Mouse (Mus musculus): Measurements from ENCODE around the gene Ckmt2. TPM values are rescaled to one million over a fixed set of nuclear protein-coding genes. Genes with fewer than 3 reads are reported as not detected.
A peak's percentile ranks its signal among the peaks of the same experiment; 100 is the strongest.

Ckmt2 gene
- total and polyA plus RNA-seq, 2 experiments from 2014 or later: 0.19 TPM; not detected in 1

- 71% methylated on average over 5 of the region's 5 CpGs for WGBS
- ATAC-seq (no peak), DNase-seq (ENCODE audit: low spot score) (no peak)
These were observed 8.2 kb upstream of the Ckmt2 start for GRCm38 (mm10) chr13:91884714-91885386.

DNA sequence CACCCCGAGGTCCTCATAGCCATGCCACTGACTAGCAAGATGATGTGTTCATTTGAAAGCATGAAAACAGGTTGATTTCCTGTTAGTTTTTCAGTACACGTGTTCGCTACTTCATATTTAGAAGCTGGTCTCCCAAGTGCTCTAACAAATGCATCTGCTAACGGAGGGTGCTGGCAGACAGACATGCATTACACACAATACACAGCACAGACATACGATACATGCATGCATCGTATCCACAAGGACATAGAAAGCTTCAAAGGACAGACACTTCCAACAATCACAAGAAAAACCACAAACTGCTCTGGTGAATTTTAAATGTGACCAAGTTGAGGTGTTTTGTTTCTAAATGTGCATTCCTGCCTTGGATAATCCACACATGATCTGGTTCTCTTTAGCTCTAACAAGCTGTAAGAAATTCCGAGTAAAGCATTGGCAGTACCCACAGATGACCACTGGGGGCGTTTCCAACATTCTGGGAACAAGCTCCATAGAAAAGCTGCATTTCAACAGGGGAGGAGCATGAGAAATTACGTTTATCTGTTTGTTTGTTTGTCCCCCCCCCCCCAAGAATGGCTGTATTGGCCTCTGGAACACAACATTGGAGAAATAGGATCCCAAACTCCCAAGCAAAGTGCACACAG is 5.3 kb upstream of the Ckmt2 start:
- Histone ChIP-seq H3K4me2 (ENCODE audit: low read depth, low read length) (no peak overlapping the region), H3K36me3 (ENCODE audit: insufficient read depth, low read length) (no peaks in the 10 kb centered on the region), H3K4me3 (ENCODE audit: low read length) (no peak overlapping the region), H3K9me3 (ENCODE audit: low read length) (no peaks in the 10 kb centered on the region), H3K27me3 (ENCODE audit: insufficient read depth, low read length) (no peaks in the 10 kb centered on the region), H3K9ac (replicated peaks; ENCODE audit: low read length) (no peak overlapping the region), H3K27ac (no peak overlapping the region), H3K4me1 (ENCODE audit: insufficient read depth, low read length) (no peaks in the 10 kb centered on the region)
- 56% methylated on average over 9 of the region's 9 CpGs for WGBS
- TF ChIP-seq CTCF (IDR thresholded peaks at IDR 0.05; ENCODE audit: low read depth): peak; percentile 84
- peak; percentile 78 for ATAC-seq
- peak; percentile 85 for DNase-seq (ENCODE audit: low spot score)

More at GRCm38 (mm10) chr13:91884714-91885386, 8.2 kb upstream of the Ckmt2 start:
- Histone ChIP-seq H3K27ac (no peak overlapping the region), H3K4me2 (ENCODE audit: low read depth, low read length) (no peak overlapping the region), H3K9ac (replicated peaks; ENCODE audit: low read length) (no peak overlapping the region), H3K4me3 (ENCODE audit: low read length) (no peak overlapping the region), H3K9me3 (ENCODE audit: low read length) (no peaks in the 10 kb centered on the region), H3K4me1 (ENCODE audit: insufficient read depth, low read length) (no peaks in the 10 kb centered on the region), H3K27me3 (ENCODE audit: insufficient read depth, low read length) (no peaks in the 10 kb centered on the region), H3K36me3 (ENCODE audit: insufficient read depth, low read length) (no peaks in the 10 kb centered on the region)
- no peak for TF ChIP-seq CTCF (IDR thresholded peaks at IDR 0.05; ENCODE audit: low read depth)

- no peaks in the 10 kb centered on the region for H3K36me3 ChIP-seq (ENCODE audit: insufficient read depth, low read length)
- WGBS: 77% methylated on average over 4 of the region's 4 CpGs
- TF ChIP-seq CTCF (IDR thresholded peaks at IDR 0.05; ENCODE audit: low read depth): no peak
These were observed 3.6 kb upstream of the Ckmt2 start for GRCm38 (mm10) chr13:91880256-91880655.

GRCm38 (mm10) chr13:91877996-91878395 is 1.3 kb upstream of the Ckmt2 start:
- no peak for TF ChIP-seq CTCF (IDR thresholded peaks at IDR 0.05; ENCODE audit: low read depth)
- Histone ChIP-seq H3K4me2 (ENCODE audit: low read depth, low read length) (no peak overlapping the region), H3K9ac (replicated peaks; ENCODE audit: low read length) (no peak overlapping the region), H3K27me3 (ENCODE audit: insufficient read depth, low read length) (no peaks in the 10 kb centered on the region), H3K4me3 (ENCODE audit: low read length) (no peak overlapping the region), H3K36me3 (ENCODE audit: insufficient read depth, low read length) (no peaks in the 10 kb centered on the region), H3K27ac (no peak overlapping the region), H3K9me3 (ENCODE audit: low read length) (no peaks in the 10 kb centered on the region), H3K4me1 (ENCODE audit: insufficient read depth, low read length) (no peaks in the 10 kb centered on the region)
- no peak for DNase-seq (ENCODE audit: low spot score)
- WGBS: 82% methylated on average over 3 of the region's 3 CpGs
- ATAC-seq: no peak

More at GRCm38 (mm10) chr13:91880256-91880655, 3.6 kb upstream of the Ckmt2 start:
- DNase-seq (ENCODE audit: low spot score) (no peak), ATAC-seq (no peak)
- no peak overlapping the region for H3K4me3 ChIP-seq (ENCODE audit: low read length)
- no peaks in the 10 kb centered on the region for H3K27me3 ChIP-seq (ENCODE audit: insufficient read depth, low read length)
- no peaks in the 10 kb centered on the region for H3K9me3 ChIP-seq (ENCODE audit: low read length)
- no peaks in the 10 kb centered on the region for H3K4me1 ChIP-seq (ENCODE audit: insufficient read depth, low read length)
- no peak overlapping the region for H3K9ac ChIP-seq (replicated peaks; ENCODE audit: low read length)
- no peak overlapping the region for H3K4me2 ChIP-seq (ENCODE audit: low read depth, low read length)
- H3K27ac ChIP-seq: no peak overlapping the region

GRCm38 (mm10) chr13:91877350-91877749 is 665 bp upstream of the Ckmt2 start:
- H3K9me3 ChIP-seq (ENCODE audit: low read length): no peaks in the 10 kb centered on the region
- no peak overlapping the region for H3K4me3 ChIP-seq (ENCODE audit: low read length)
- H3K9ac ChIP-seq (replicated peaks; ENCODE audit: low read length): no peak overlapping the region
- no peak overlapping the region for H3K4me2 ChIP-seq (ENCODE audit: low read depth, low read length)
- H3K27ac ChIP-seq: no peak overlapping the region
- no peak for TF ChIP-seq CTCF (IDR thresholded peaks at IDR 0.05; ENCODE audit: low read depth)
- 85% methylated on average over 10 of the region's 10 CpGs for WGBS
- no peak for ATAC-seq
- H3K27me3 ChIP-seq (ENCODE audit: insufficient read depth, low read length): no peaks in the 10 kb centered on the region
- no peak for DNase-seq (ENCODE audit: low spot score)
- no peaks in the 10 kb centered on the region for H3K36me3 ChIP-seq (ENCODE audit: insufficient read depth, low read length)
- no peaks in the 10 kb centered on the region for H3K4me1 ChIP-seq (ENCODE audit: insufficient read depth, low read length)

DNA sequence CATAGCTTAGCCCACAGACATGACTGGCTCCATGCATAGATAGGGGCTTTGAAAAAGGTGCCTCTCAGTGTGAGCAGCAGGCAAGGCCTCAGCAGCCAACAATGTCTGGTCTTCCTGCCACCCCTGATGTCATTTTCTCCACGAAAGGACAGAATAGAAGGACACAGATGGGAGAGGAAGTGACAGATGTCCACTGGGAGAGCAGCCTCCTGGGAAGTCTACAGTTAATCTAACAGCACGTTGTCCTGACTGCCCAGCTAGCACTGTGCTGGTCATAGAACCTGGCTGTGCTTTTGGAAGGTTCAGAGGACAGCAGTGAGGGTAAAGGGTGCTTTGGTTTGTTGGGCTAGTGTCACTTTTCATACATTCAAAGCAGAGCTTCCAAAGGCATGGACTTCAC is 1.1 kb downstream of the Ckmt2 start:
- Histone ChIP-seq H3K4me3 (ENCODE audit: low read length) (no peak overlapping the region), H3K9ac (replicated peaks; ENCODE audit: low read length) (no peak overlapping the region), H3K36me3 (ENCODE audit: insufficient read depth, low read length) (no peaks in the 10 kb centered on the region), H3K9me3 (ENCODE audit: low read length) (no peaks in the 10 kb centered on the region), H3K4me2 (ENCODE audit: low read depth, low read length) (no peak overlapping the region), H3K4me1 (ENCODE audit: insufficient read depth, low read length) (no peaks in the 10 kb centered on the region), H3K27me3 (ENCODE audit: insufficient read depth, low read length) (no peaks in the 10 kb centered on the region), H3K27ac (no peak overlapping the region)
- DNase-seq (ENCODE audit: low spot score): no peak
- ATAC-seq: no peak
- TF ChIP-seq CTCF (IDR thresholded peaks at IDR 0.05; ENCODE audit: low read depth): no peak
- 35% methylated on average over 2 of the region's 2 CpGs for WGBS

- no peak overlapping the region for H3K4me3 ChIP-seq (ENCODE audit: low read length)
- ATAC-seq (no peak), DNase-seq (ENCODE audit: low spot score) (no peak)
- 79% methylated on average over 7 of the region's 7 CpGs for WGBS
- no peaks in the 10 kb centered on the region for H3K9me3 ChIP-seq (ENCODE audit: low read length)
- no peaks in the 10 kb centered on the region for H3K36me3 ChIP-seq (ENCODE audit: insufficient read depth, low read length)
- TF ChIP-seq CTCF (IDR thresholded peaks at IDR 0.05; ENCODE audit: low read depth): no peak
- no peaks in the 10 kb centered on the region for H3K27me3 ChIP-seq (ENCODE audit: insufficient read depth, low read length)
- H3K27ac ChIP-seq: no peak overlapping the region
- no peak overlapping the region for H3K4me2 ChIP-seq (ENCODE audit: low read depth, low read length)
- H3K4me1 ChIP-seq (ENCODE audit: insufficient read depth, low read length): no peaks in the 10 kb centered on the region
- no peak overlapping the region for H3K9ac ChIP-seq (replicated peaks; ENCODE audit: low read length)
These were observed 2.1 kb downstream of the Ckmt2 start for GRCm38 (mm10) chr13:91874565-91874964.

Measured in hindbrain, postnatal 0 days (tissue).